Mouse (Mus musculus) kidney, postnatal 0 days (tissue): ENCODE data around the gene Mpped2. TPM values are rescaled to one million over a fixed set of nuclear protein-coding genes. Genes with fewer than 3 reads are reported as not detected.
A peak's percentile ranks its signal among the peaks of the same experiment; 100 is the strongest.

Source experiments
- ATAC-seq: fragments of 200-750 bp; cut with Nextera tagmentation; replicated peaks from 2 replicates; pipeline ENCODE4 v1.8.0; 2017; ENCODE audit warnings: low read depth, moderate number of reproducible peaks, moderate TSS enrichment, moderate library complexity; ENCODE audit not compliant: low FRiP score
- DNase-seq: peaks from one replicate; pipeline ENCODE4 v3.0.0-alpha.2; 2016; ENCODE audit warnings: low spot score
- H3K27ac ChIP-seq: fragments of 300-500 bp; sonication (generic); 2 replicates; pipeline ENCODE4 v1.5.1; 2014; ENCODE audit warnings: mild to moderate bottlenecking
- H3K27me3 ChIP-seq: fragments of 300-500 bp; sonication (generic); 2 replicates; pipeline ENCODE4 v1.6.1; 2014; ENCODE audit warnings: low read length, mixed read lengths; ENCODE audit not compliant: insufficient read depth
- H3K36me3 ChIP-seq: fragments of 300-500 bp; sonication (generic); 2 replicates; pipeline ENCODE4 v1.6.1; 2014; ENCODE audit warnings: low read length, mixed read lengths; ENCODE audit not compliant: insufficient read depth
- H3K4me1 ChIP-seq: fragments of 300-500 bp; sonication (generic); replicated peaks from 2 replicates; pipeline ENCODE4 v1.6.1; 2014; ENCODE audit warnings: antibody characterized with exemption, low read length, mixed read lengths; ENCODE audit not compliant: insufficient read depth
- H3K4me2 ChIP-seq: fragments of 300-500 bp; sonication (generic); 2 replicates; pipeline ENCODE4 v1.6.1; 2014; ENCODE audit warnings: mild to moderate bottlenecking, low read length, moderate library complexity, mixed read lengths
- H3K4me3 ChIP-seq: fragments of 300-500 bp; sonication (generic); replicated peaks from 2 replicates; pipeline ENCODE4 v1.5.1; 2014; ENCODE audit warnings: low read depth, low read length
- H3K9ac ChIP-seq: fragments of 300-500 bp; sonication (generic); 2 replicates; pipeline ENCODE4 v1.6.1; 2014; ENCODE audit warnings: low read depth, low read length
- H3K9me3 ChIP-seq: fragments of 300-500 bp; sonication (generic); replicated peaks from 2 replicates; pipeline ENCODE4 v1.6.1; 2016; ENCODE audit warnings: low read length, inconsistent platforms, mixed read lengths
- CTCF ChIP-seq: IDR thresholded peaks from 2 replicates; pipeline ENCODE4 v1.5.1; 2016; ENCODE audit warnings: antibody characterized with exemption, low read depth, mild to moderate bottlenecking, moderate library complexity
- WGBS: fragments of 180-500 bp; shearing (Covaris S2); extraction: QIAGEN DNeasy Blood & Tissue Kit; methylation state at CpG from one replicate; pipeline ENCODE4 v1.1.7; 2014; 5-methylcytosine and 5-hydroxymethylcytosine counted together
- polyA plus RNA-seq: library from polyadenylated mRNA; unstranded; fragments of >200 nt; fragmentation: Nextera tagmentation; extraction: Ambion mirVana; gene quantifications from 2 replicates; pipeline ENCODE4 v1.2.1, GENCODE M21; 2015

Gene Mpped2
- polyA plus RNA-seq, 1 experiment from 2014 or later, result 33.2 TPM

DNA sequence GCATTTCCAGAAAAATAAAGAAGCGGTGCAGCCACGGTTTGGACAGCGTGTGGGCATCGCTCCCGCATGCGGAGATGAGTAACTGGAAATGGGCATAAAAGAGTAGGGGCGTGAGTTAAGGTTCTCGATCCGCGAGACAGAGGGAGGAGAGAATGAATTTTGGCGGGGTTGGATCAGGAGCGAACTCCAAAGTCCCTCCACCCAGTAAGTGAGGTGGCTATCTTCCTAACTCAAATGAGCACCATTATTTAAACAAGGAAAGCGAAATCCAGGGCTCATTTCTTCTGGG, 2.6 kb downstream of the Mpped2 start:
- 4% methylated on average over 13 of the region's 13 CpGs for WGBS
- no peak for TF ChIP-seq CTCF
- Histone ChIP-seq H3K27ac (no peak overlapping the region), H3K27me3 (no peaks in the 10 kb centered on the region), H3K9me3 (no peaks in the 10 kb centered on the region), H3K36me3 (no peaks in the 10 kb centered on the region), H3K9ac (0 out of 2 replicates have a peak overlapping the region, but pooled peaks have one; percentile 82), H3K4me2 (peak overlapping the region; percentile 87), H3K4me3 (peak overlapping the region; percentile 78), H3K4me1 (peaks cover 10% of the 10 kb centered on the region; the same call in 1 of the 2 replicates)
- DNase-seq, result no peak
- ATAC-seq, result no peak

DNA sequence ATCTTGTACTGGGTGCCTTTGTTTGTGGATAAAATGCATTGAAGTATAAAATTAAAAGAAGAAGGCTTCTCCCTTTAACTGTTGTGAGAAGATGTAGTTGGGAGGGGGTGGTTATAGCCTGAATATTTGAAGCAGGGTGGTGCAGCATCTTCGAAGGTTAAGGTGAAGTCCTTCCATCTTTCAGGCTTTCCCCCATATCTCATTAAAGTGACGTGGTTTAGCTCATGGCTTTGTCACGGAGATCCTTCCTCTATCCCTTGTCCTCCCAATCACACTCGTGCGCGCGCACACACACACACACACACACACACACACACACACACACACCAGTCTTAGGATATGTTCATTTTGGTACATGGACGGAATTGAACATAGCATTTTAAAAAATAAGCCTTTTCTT, 3.3 kb downstream of the Mpped2 start:
- no peak for TF ChIP-seq CTCF

DNA sequence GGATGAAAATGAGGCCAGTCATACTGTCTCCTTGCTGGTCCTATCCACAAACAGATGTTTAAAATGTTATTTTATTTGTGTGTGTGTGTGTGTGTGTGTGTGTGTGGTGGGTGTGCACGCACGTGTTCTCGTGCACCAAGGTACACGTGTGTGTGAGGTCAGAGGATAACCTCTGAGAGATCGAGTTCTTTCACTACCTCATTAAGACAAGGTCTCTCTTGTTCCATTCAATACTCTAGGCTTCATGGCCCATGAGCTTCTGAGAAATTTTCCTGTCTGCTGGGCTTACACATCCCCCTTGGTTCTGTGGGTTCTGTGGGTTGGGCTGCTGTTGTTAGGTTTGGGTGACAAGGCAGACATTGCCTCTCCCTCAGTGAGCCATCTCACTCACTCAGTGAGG, 12.6 kb downstream of the Mpped2 start:
- DNase-seq (no peak), ATAC-seq (no peak)
- H3K9ac ChIP-seq, result no peak overlapping the region
- WGBS, result 48% methylated on average over 5 of the region's 5 CpGs
- H3K9me3 ChIP-seq, result no peaks in the 10 kb centered on the region
- no peaks in the 10 kb centered on the region for H3K36me3 ChIP-seq
- TF ChIP-seq CTCF, result no peak
- no peak overlapping the region for H3K4me2 ChIP-seq
- H3K27ac ChIP-seq, result no peak overlapping the region
- no peak overlapping the region for H3K4me3 ChIP-seq
- no peaks in the 10 kb centered on the region for H3K4me1 ChIP-seq
- H3K27me3 ChIP-seq, result no peaks in the 10 kb centered on the region

More for the DNA sequence above, 3.3 kb downstream of the Mpped2 start:
- H3K27me3 ChIP-seq, result no peaks in the 10 kb centered on the region
- WGBS, result 88% methylated on average over 8 of the region's 8 CpGs
- no peak for DNase-seq
- H3K9ac ChIP-seq, result no peak overlapping the region
- peaks cover 10% of the 10 kb centered on the region; the same call in 1 of the 2 replicates for H3K4me1 ChIP-seq
- H3K9me3 ChIP-seq, result no peaks in the 10 kb centered on the region
- no peak overlapping the region for H3K4me3 ChIP-seq
- no peak for ATAC-seq
- no peak overlapping the region for H3K27ac ChIP-seq
- H3K4me2 ChIP-seq, result no peak overlapping the region
- H3K36me3 ChIP-seq, result no peaks in the 10 kb centered on the region

DNA sequence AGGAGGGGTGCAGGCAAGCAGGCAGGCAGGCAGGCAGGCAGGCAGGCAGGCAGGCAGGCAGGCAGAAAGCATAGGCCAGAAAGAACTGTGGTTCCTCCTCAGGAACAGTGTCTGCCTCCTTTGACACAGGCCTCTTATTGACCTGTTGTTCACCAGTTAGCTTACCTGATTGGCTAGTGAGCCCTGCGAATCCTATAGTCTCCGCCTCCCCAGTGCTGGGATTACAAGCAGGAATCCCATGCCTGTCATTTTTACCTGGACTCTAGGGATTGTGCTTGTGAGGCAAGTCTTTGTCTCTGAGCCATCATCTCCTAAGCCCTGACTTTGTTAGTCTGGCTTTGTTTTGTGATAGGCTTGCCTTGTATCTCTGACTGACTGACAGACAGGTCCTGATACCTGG, 14.1 kb downstream of the Mpped2 start:
- Histone ChIP-seq H3K4me2 (no peak overlapping the region), H3K27me3 (no peaks in the 10 kb centered on the region), H3K9ac (no peak overlapping the region), H3K9me3 (no peaks in the 10 kb centered on the region), H3K4me1 (no peaks in the 10 kb centered on the region), H3K36me3 (no peaks in the 10 kb centered on the region), H3K4me3 (no peak overlapping the region), H3K27ac (no peak overlapping the region)
- 96% methylated on average over 2 of the region's 2 CpGs for WGBS
- no peak for ATAC-seq
- DNase-seq, result no peak
- TF ChIP-seq CTCF, result no peak

DNA sequence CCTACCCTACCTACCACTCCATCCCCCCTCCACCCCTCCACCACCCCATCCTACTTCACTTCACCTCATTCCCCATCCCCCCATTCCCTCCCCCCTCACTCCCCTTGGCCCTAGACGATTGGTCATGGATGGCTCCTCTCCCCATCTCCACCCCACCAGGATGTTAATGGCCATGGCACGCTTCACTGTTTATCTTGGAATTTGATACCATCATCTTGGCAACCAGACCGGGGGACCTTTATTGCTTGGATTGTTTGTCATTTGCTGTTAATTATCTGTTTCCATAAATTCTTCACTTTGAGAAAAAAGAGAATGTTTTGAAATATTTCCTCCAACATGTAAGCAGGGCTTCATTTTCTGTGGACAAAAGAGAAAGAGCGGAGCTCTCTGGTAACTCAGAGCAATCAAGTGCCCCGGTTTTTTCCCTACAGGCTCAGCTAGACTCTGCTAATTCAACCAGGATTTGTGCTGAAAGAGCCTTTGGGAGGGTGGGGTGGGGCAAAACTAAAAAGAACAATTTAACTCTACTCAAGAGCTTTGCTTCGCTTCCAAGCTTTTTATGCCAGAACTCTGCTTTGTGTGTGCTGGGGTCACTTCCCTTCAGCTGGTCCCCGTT, 17.9 kb downstream of the Mpped2 start:
- no peak overlapping the region for H3K4me3 ChIP-seq
- H3K27me3 ChIP-seq, result no peaks in the 10 kb centered on the region
- H3K9me3 ChIP-seq, result no peaks in the 10 kb centered on the region
- H3K9ac ChIP-seq, result no peak overlapping the region
- no peak overlapping the region for H3K4me2 ChIP-seq
- WGBS, result 19% methylated on average over 7 of the region's 7 CpGs
- ATAC-seq (peak; percentile 69; the same call in 1 of the 2 replicates), DNase-seq (peak; percentile 68)
- no peaks in the 10 kb centered on the region for H3K36me3 ChIP-seq
- no peak overlapping the region for H3K27ac ChIP-seq
- peaks cover 9% of the 10 kb centered on the region; the same call in 1 of the 2 replicates for H3K4me1 ChIP-seq
- no peak for TF ChIP-seq CTCF

DNA sequence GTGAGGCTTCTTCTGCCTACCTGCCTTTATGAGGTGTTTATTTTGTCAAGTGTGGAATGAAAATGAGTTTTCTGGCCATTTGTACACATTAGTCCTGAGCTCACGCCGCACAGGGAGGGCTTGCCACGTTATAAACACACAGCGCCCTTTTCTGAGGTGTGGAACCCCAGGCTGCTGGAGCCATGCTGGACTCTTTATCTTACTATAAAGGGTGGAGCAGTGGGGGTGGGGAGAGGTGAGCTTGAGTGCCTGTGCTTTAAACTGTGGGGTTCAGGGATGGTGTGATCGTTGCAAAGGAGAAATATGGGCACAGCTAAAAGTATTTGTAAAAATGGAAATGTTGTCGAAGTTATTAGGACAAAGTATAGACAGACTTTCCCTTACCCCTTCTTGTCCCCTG, 18.4 kb downstream of the Mpped2 start:
- H3K9ac ChIP-seq, result no peak overlapping the region
- H3K4me2 ChIP-seq, result no peak overlapping the region
- ATAC-seq (no peak), DNase-seq (no peak)
- H3K9me3 ChIP-seq, result no peaks in the 10 kb centered on the region
- H3K27me3 ChIP-seq, result no peaks in the 10 kb centered on the region
- 33% methylated on average over 6 of the region's 6 CpGs for WGBS
- H3K4me3 ChIP-seq, result no peak overlapping the region
- H3K36me3 ChIP-seq, result no peaks in the 10 kb centered on the region
- H3K4me1 ChIP-seq, result peaks cover 9% of the 10 kb centered on the region; the same call in 1 of the 2 replicates
- TF ChIP-seq CTCF, result no peak
- no peak overlapping the region for H3K27ac ChIP-seq

DNA sequence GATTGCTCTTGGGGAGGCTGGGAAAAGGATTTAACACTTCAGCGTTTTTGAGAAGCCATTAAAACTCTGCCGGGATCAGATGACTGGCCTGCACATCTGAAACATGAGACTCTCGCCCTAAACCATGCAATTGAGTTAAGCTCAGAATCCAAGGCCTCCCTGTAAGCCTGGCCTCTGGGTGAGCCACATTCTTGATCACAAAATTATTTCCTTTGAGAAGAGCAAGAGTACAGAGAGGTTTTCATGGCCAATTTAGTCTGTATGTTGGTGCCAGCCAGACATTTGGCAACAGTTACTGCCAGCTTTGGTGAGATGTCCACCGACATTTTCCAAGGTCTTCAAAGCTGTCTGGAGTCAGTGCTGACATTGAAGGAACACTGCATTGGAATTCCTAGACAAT, 20.1 kb downstream of the Mpped2 start:
- Histone ChIP-seq H3K4me3 (no peak overlapping the region), H3K36me3 (no peaks in the 10 kb centered on the region), H3K9ac (no peak overlapping the region), H3K27ac (no peak overlapping the region), H3K27me3 (no peaks in the 10 kb centered on the region), H3K4me1 (peaks cover 9% of the 10 kb centered on the region; the same call in 1 of the 2 replicates), H3K9me3 (no peaks in the 10 kb centered on the region), H3K4me2 (no peak overlapping the region)
- no peak for TF ChIP-seq CTCF
- peak; percentile 72 for DNase-seq
- no peak for ATAC-seq
- 14% methylated on average over 4 of the region's 4 CpGs for WGBS
